Mouse (Mus musculus): ENCODE measurements around the gene Tnfrsf22. TPM values are rescaled to one million over a fixed set of nuclear protein-coding genes. Genes with fewer than 3 reads are reported as not detected.
"Not testable (repeated sequence)": the region's sequence is repeated elsewhere in the genome, so short reads cannot be mapped to it uniquely, and the experiment has no call there.

Tnfrsf22 gene
- polyA plus RNA-seq, 1 experiment from 2014 or later = 9.8 TPM

DNA sequence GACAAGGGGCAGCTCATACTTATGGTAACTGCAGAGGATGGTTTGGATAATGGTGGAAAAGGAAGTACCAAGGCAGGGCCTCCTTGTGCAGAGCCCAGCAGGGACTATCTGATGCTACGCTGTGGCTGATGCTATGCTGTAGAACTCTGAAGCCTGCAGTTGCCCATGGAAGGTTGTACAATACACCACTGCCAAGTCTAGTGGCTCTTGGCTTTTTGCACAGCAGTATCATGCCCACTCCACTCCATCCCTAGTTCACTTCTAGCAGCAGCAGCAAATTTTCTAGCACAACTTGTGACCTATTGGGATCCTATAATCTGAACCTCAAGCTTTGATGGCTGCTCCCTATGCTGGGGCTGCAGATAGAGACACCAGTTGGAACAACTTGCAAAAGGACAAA is 32.1 kb upstream of the Tnfrsf22 start:
- WGBS = 100% methylated on average over 1 of the region's 1 CpGs
- DNase-seq (ENCODE audit: low spot score) = no peak

DNA sequence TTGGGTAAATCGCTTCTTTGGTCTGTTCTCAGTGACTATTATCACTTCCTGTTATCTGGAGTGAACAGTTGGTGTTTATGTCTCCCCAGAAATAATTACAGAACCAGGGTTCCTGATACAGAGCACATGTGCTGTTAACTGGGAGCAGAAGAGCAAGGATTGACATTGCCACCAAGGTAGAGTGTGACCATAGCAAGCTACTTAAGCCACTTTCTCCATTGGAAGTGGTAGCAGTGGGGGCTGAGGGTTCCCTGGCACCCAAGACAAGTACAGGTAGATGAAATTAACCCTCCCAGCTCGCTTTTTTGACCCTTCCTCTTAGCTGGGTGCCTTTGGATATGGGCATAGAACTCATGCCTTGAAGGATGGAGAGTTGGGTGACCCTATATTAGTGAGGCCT is 31.4 kb upstream of the Tnfrsf22 start:
- not testable (repeated sequence) for H3K9me3 ChIP-seq (replicated peaks); DNase-seq (ENCODE audit: low spot score); H3K27ac ChIP-seq; H3K27me3 ChIP-seq (ENCODE audit: low read depth, poor library complexity, severe bottlenecking); H3K36me3 ChIP-seq; H3K4me1 ChIP-seq; H3K4me3 ChIP-seq
- 59% methylated on average over 2 of the region's 2 CpGs for WGBS

More for the DNA sequence above, 32.1 kb upstream of the Tnfrsf22 start:
- H3K27me3 ChIP-seq (ENCODE audit: low read depth, poor library complexity, severe bottlenecking) = peaks cover 11% of the 10 kb centered on the region; the same call in 1 of the 2 replicates
- no peaks in the 10 kb centered on the region for H3K9me3 ChIP-seq (replicated peaks)
- no peak overlapping the region for H3K27ac ChIP-seq
- peaks cover 4% of the 10 kb centered on the region; the same call in 1 of the 2 replicates for H3K4me1 ChIP-seq
- no peak overlapping the region for H3K4me3 ChIP-seq
- H3K36me3 ChIP-seq = no peaks in the 10 kb centered on the region

DNA sequence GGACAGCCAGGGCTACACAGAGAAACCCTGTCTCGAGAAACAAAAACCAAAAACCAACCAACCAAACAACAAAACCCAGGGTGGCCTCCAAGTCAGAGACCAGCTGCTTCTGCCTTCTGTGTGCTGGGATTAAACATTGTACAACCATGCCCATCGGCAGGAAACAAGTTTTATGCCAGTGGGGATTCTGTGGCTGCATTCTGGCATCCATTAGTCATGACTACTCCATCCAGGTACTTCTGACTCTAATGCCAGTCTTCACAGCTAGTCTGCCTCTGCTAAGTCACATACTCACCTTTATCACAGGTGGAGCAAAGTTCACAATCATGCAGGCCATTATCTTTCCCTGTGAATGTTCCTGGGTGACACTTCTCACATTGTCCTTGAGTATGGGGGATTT is 30.2 kb upstream of the Tnfrsf22 start:
- not testable (repeated sequence) for H3K4me3 ChIP-seq; H3K27me3 ChIP-seq (ENCODE audit: low read depth, poor library complexity, severe bottlenecking); H3K4me1 ChIP-seq; H3K36me3 ChIP-seq; H3K9me3 ChIP-seq (replicated peaks); H3K27ac ChIP-seq; DNase-seq (ENCODE audit: low spot score)
- 81% methylated on average over 2 of the region's 2 CpGs for WGBS

DNA sequence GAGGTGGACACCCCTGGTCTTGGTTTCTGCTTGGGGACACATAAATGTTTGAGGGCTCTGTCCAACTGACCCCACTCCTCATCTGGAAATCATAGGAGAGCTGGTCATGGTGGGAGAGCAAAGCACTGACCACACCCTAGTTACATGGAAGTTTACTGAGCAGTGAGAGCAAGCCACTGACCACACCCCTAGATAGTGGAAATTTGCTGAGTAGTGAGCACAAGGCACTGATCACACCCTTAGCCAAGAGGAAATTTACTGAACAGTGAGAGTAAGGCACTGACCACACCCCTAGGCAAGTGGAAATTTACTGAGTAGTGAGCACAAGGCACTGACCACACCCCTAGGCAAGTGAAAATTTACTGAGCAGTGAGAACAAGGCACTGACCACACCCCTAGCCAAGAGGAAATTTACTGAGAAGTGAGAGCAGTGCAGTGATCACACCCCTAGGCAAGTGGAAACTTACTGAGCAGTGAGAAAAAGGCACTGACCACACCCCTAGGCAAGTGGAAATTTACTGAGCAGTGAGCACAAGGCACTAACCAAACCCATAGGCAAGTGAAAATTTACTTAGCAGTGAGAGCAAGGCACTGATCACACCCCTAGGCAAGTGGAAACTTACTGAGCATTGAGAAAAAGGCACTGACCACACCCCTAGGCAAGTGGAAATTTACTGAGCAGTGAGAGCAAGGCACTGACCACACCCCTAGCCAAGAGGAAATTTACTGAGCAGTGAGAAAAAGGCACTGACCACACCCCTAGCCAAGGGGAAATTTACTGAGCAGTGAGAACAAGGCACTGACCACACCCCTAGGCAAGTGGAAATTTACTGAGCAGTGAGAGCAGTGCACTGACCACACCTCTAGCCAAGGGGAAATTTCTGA is 17.2 kb upstream of the Tnfrsf22 start:
- no peak overlapping the region for H3K27ac ChIP-seq
- no peaks in the 10 kb centered on the region for H3K36me3 ChIP-seq
- no peaks in the 10 kb centered on the region for H3K27me3 ChIP-seq (ENCODE audit: low read depth, poor library complexity, severe bottlenecking)
- no peaks in the 10 kb centered on the region for H3K9me3 ChIP-seq (replicated peaks)
- H3K4me1 ChIP-seq = 0 out of 2 replicates have a peak, but pooled peaks cover 3% of the 10 kb centered on the region
- no peak for DNase-seq (ENCODE audit: low spot score)
- H3K4me3 ChIP-seq = no peak overlapping the region

DNA sequence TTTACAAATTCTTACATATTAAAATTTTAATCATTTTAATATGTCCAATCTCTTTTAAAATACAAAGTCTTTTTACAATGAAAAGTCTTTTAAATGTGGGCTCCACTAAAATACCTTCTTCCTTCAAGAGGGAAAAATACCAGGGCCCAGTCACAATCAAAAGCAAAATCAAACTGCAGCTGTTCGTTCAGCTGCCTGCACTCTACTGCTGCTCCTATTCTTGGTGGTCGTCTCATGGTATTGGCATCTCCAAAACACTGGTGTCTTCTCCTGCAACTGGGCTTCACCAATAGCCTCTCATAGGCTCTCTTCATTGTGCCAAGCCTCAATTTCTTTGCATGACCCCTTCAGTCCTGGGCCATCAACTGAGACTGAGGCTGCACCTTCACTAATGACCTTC is 14.0 kb upstream of the Tnfrsf22 start:
- Histone ChIP-seq H3K36me3 (no peaks in the 10 kb centered on the region), H3K4me3 (no peak overlapping the region), H3K27ac (no peak overlapping the region), H3K9me3 (replicated peaks) (no peaks in the 10 kb centered on the region), H3K27me3 (ENCODE audit: low read depth, poor library complexity, severe bottlenecking) (no peaks in the 10 kb centered on the region), H3K4me1 (0 out of 2 replicates have a peak, but pooled peaks cover 3% of the 10 kb centered on the region)
- no peak for DNase-seq (ENCODE audit: low spot score)
- 93% methylated on average over 2 of the region's 2 CpGs for WGBS

DNA sequence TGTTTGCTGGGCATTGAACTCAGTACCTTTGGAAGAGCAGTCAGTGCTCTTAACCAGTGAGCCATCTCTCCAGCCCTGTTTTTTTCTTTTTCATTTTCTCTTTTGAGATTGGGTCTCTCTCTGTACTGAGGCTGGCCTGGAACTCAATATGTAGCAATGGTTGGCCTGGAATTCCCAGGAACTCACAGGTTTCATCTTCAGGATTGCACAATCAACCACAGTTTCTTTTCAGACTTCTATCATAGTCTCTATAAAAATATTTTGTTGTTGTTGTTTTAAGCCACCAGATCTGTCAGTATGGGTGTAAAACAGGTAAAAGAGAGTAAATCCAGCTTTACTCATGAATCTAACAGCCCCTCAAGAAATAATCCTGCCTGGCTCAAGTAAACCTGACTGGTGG is 11.3 kb upstream of the Tnfrsf22 start:
- Histone ChIP-seq H3K4me3 (no peak overlapping the region), H3K27ac (no peak overlapping the region), H3K9me3 (replicated peaks) (no peaks in the 10 kb centered on the region), H3K4me1 (no peaks in the 10 kb centered on the region), H3K27me3 (ENCODE audit: low read depth, poor library complexity, severe bottlenecking) (no peaks in the 10 kb centered on the region), H3K36me3 (no peaks in the 10 kb centered on the region)
- no peak for DNase-seq (ENCODE audit: low spot score)

DNA sequence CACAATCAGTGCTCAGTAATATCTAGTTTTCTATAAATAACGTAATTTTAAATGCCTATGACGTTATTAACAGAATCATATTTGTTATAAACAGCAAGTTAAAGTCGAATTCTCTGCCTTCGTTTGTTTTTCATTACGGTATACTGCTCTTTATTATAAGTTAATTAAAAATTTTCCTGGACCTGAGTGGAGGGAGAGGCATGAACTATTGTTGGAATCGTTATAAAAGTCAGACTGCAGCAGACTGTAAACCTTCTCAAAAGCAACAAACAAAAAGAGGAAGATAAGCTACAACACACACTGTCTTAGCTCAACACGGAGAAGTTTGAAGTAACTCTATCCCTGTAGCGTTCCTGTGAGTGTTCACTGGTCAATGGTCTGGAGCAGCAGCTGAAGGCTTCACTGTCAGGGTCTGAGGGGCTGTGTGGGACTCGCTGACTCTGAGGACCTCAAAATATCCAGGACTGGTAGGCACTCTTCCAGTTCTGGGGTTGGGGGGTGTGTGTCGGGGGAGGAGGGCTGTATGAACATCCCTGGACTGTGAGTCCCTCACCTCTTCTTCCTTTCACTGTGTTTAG is 397 bp upstream of the Tnfrsf22 start:
- not testable (repeated sequence) for H3K9me3 ChIP-seq (replicated peaks); H3K36me3 ChIP-seq; DNase-seq (ENCODE audit: low spot score); H3K27ac ChIP-seq; H3K27me3 ChIP-seq (ENCODE audit: low read depth, poor library complexity, severe bottlenecking); H3K4me1 ChIP-seq
- WGBS = 59% methylated on average over 10 of the region's 10 CpGs
- peak overlapping the region; percentile 72 for H3K4me3 ChIP-seq

DNA sequence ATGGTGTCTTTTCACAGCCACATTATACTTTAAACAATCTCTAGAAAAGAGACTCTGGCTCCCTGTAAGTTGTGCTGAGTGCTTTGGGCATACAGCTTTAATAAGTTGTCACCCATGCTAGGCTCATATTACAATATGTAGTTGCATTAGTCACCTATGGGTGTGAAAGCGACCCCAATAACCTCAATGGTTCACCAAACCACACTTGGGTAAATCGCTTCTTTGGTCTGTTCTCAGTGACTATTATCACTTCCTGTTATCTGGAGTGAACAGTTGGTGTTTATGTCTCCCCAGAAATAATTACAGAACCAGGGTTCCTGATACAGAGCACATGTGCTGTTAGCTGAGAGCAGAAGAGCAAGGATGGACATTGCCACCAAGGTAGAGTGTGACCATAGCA is 5.5 kb downstream of the Tnfrsf22 start:
- not testable (repeated sequence) for DNase-seq (ENCODE audit: low spot score); H3K27me3 ChIP-seq (ENCODE audit: low read depth, poor library complexity, severe bottlenecking); H3K9me3 ChIP-seq (replicated peaks); H3K4me3 ChIP-seq; H3K27ac ChIP-seq; H3K36me3 ChIP-seq; H3K4me1 ChIP-seq
- WGBS = 92% methylated on average over 2 of the region's 2 CpGs

DNA sequence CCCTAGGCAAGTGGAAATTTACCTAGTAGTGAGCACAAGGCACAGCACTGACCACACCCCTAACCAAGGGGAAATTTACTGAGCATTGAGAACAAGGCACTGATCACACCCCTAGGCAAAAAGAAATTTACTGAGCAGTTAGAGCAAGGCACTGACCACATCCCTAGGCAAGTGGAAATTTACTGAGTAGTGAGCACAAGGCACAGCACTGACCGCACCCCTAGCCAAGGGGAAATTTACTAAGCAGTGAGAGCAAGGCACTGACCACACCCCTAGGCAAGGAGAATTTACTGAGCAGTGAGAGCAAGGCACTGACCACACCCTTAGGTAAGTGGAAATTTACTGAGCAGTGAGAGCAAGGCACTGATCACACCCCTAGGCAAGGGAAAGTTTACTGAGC is 12.8 kb downstream of the Tnfrsf22 start:
- 0 out of 2 replicates have a peak, but pooled peaks cover 2% of the 10 kb centered on the region for H3K36me3 ChIP-seq
- 95% methylated on average over 1 of the region's 1 CpGs for WGBS
- H3K27ac ChIP-seq = no peak overlapping the region
- H3K9me3 ChIP-seq (replicated peaks) = no peaks in the 10 kb centered on the region
- H3K4me3 ChIP-seq = no peak overlapping the region
- H3K27me3 ChIP-seq (ENCODE audit: low read depth, poor library complexity, severe bottlenecking) = no peaks in the 10 kb centered on the region
- no peak for DNase-seq (ENCODE audit: low spot score)
- H3K4me1 ChIP-seq = no peaks in the 10 kb centered on the region

DNA sequence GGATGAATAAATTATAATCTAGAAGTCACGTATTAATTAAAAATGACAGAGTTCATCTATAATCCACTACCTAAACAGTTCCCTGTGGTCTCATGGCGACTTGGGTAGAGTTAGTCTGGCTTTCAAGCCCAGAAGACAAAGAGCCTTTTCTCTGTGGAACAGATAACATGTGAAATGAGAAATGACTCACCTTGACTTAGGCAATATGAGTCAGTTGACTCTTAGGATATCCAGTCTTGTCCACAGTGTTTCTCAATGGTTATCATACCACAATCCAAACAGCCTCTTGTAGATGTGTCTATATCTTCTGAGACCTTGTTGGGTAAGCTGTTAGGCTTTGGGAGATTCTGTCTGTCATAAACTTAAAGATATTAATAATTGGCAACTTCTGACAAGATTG is 18.0 kb downstream of the Tnfrsf22 start:
- no peaks in the 10 kb centered on the region for H3K27me3 ChIP-seq (ENCODE audit: low read depth, poor library complexity, severe bottlenecking)
- WGBS = 77% methylated on average over 2 of the region's 2 CpGs

DNA sequence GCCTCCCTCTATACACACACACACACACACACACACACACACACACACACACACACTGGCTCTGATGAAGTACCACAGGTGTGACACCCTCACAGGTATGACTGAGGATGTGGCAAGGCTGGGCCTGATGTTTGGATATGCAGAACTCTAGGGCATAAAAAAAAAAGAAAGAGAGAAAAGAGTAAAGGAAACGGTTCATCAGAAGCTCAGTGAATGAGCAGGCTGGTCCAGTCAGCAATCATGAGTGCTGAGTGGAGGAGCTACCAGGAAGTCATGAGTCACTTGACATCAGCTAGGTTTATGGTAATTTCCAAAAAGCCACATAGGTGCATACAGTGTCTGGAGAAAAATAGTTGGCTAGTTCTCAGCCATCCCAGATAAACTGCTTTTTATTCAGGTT is 20.0 kb downstream of the Tnfrsf22 start:
- H3K4me1 ChIP-seq = no peaks in the 10 kb centered on the region
- no peaks in the 10 kb centered on the region for H3K9me3 ChIP-seq (replicated peaks)
- no peak overlapping the region for H3K4me3 ChIP-seq
- H3K27me3 ChIP-seq (ENCODE audit: low read depth, poor library complexity, severe bottlenecking) = no peaks in the 10 kb centered on the region
- DNase-seq (ENCODE audit: low spot score) = no peak
- WGBS = 54% methylated on average over 1 of the region's 1 CpGs
- no peaks in the 10 kb centered on the region for H3K36me3 ChIP-seq
- H3K27ac ChIP-seq = no peak overlapping the region

More for the DNA sequence above, 18.0 kb downstream of the Tnfrsf22 start:
- DNase-seq (ENCODE audit: low spot score) = no peak
- Histone ChIP-seq H3K4me3 (no peak overlapping the region), H3K36me3 (no peaks in the 10 kb centered on the region), H3K4me1 (no peaks in the 10 kb centered on the region), H3K27ac (no peak overlapping the region), H3K9me3 (replicated peaks) (no peaks in the 10 kb centered on the region)

DNA sequence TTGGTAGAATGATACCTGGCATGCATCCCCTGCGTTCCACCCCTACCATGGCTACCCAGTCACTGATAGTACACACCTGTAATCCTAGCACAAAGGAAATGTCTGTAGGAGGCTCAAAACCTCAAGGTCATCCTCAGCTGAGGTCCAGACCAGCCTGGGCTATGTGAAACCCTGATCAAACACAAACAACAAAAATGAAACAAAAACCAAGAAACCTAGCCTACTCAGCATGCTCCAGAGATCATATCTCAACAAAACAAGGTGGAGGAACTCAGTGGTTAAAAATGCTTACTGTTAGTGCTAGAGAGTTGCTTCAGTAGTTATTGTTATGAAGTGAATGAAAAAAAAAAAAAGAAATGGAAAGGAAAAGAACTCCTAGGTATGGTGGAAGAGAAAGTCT is 20.9 kb downstream of the Tnfrsf22 start, which contains the start of gene Tnfrsf26:
Gene Tnfrsf26, minus strand, starts transcription at position 183 of the 400 bp plus-strand sequence.
- no peak for DNase-seq (ENCODE audit: low spot score)
- Histone ChIP-seq H3K27ac (no peak within 1 kb of the TSS), H3K4me3 (no peak within 1 kb of the TSS), H3K36me3 (no peaks in the 10 kb centered on the region), H3K9me3 (replicated peaks) (no peaks in the 10 kb centered on the region), H3K4me1 (no peaks in the 10 kb centered on the region), H3K27me3 (ENCODE audit: low read depth, poor library complexity, severe bottlenecking) (no peaks in the 10 kb centered on the region)
- WGBS = 100% methylated on average over 1 of the region's 1 CpGs

DNA sequence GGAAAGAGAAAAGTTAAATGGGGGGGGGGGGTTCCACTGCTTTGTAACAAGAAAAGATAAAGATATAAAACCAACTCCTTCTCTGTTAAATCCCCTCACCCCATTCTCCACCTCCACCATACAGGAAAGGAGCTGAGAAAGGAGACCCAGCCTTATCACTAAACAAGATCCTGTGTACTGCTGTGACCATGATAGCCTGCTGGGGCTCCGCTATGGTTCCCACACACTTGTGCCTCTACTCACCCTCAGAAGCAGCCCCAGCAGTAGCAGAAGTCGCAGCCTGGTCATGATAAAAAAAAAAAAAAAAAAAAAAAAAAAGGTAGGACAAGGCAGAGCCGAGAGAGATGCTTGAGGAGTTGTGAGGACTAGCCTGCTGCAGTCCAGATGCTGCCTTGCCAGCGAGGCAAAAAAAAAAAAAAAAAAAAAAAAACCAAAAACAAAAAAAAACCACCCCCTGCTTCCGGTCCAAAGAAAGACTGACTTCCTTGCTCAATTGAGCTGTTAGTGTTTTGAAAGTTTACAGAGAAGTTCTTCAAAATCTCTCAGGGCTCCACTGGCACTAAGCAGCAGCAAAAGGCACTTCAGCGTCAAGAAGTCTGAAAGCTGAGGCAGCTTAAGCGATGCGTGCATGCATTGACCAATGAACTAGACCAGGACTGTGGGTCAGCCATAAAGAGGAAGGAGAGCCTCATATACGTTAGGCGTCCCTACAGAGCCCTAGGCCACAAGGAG is 21.7 kb downstream of the Tnfrsf22 start:
- WGBS = 65% methylated on average over 10 of the region's 10 CpGs
- H3K36me3 ChIP-seq = no peaks in the 10 kb centered on the region
- no peaks in the 10 kb centered on the region for H3K9me3 ChIP-seq (replicated peaks)
- no peaks in the 10 kb centered on the region for H3K4me1 ChIP-seq
- no peak for DNase-seq (ENCODE audit: low spot score)
- no peak overlapping the region for H3K27ac ChIP-seq
- H3K4me3 ChIP-seq = no peak overlapping the region
- H3K27me3 ChIP-seq (ENCODE audit: low read depth, poor library complexity, severe bottlenecking) = no peaks in the 10 kb centered on the region

Measured in limb, embryonic 10.5 days (tissue).